Mouse (Mus musculus) testis, adult 2 months (tissue): Measurements from ENCODE around the gene Tet2. TPM values are rescaled to one million over a fixed set of nuclear protein-coding genes. Genes with fewer than 3 reads are reported as not detected.

Experiments used
- H3K27ac ChIP-seq: fragments of 200-500 bp; 2 replicates; pipeline ENCODE4 v1.5.1; 2012; ENCODE audit warnings: low read depth, low read length; ENCODE audit not compliant: control insufficient read depth, insufficient read depth
- H3K27me3 ChIP-seq: fragments of 200-500 bp; 2 replicates; pipeline ENCODE4 v1.6.1; 2012; ENCODE audit warnings: mild to moderate bottlenecking, low read length, moderate library complexity; ENCODE audit not compliant: control insufficient read depth, insufficient read depth
- H3K36me3 ChIP-seq: fragments of 200-500 bp; 2 replicates; pipeline ENCODE4 v1.6.1; 2012; ENCODE audit warnings: mild to moderate bottlenecking, low read length; ENCODE audit not compliant: control insufficient read depth, insufficient read depth
- H3K4me1 ChIP-seq: fragments of 200-500 bp; 2 replicates; pipeline ENCODE4 v1.6.1; 2012; ENCODE audit warnings: low read length; ENCODE audit not compliant: control insufficient read depth, insufficient read depth
- H3K4me3 ChIP-seq: fragments of 200-500 bp; 2 replicates; pipeline ENCODE4 v1.5.1; 2012; ENCODE audit warnings: low read depth, mild to moderate bottlenecking, low read length, moderate library complexity, mixed read lengths; ENCODE audit not compliant: control insufficient read depth
- CTCF ChIP-seq: fragments of 200-500 bp; IDR thresholded peaks from 2 replicates; pipeline ENCODE4 v1.5.1; 2012; ENCODE audit warnings: low read depth, mild to moderate bottlenecking, inconsistent platforms, low read length, moderate library complexity; ENCODE audit not compliant: control insufficient read depth, insufficient read depth, insufficient replicate concordance
- POLR2A ChIP-seq: fragments of 200-500 bp; IDR thresholded peaks from 2 replicates; pipeline ENCODE4 v1.6.1; 2012; ENCODE audit warnings: low read depth, mild to moderate bottlenecking, inconsistent platforms, low read length, moderate library complexity; ENCODE audit not compliant: control insufficient read depth
- polyA plus RNA-seq: library from polyadenylated mRNA; depleted of rRNA; stranded (reverse); fragments of >200 nt; gene quantifications from 2 replicates; pipeline ENCODE4 v1.2.3, GENCODE M21; 2012

The Tet2 gene
- polyA plus RNA-seq, 1 experiment = 1.5 TPM

- H3K36me3 ChIP-seq = no peaks in the 10 kb centered on the region
- no peak overlapping the region for H3K27ac ChIP-seq
- no peaks in the 10 kb centered on the region for H3K4me1 ChIP-seq
- TF ChIP-seq CTCF (no peak), POLR2A (no peak)
- no peaks in the 10 kb centered on the region for H3K27me3 ChIP-seq
- no peak overlapping the region for H3K4me3 ChIP-seq
Observed at GRCm38 (mm10) chr3:133515204-133515969, 29.6 kb downstream of the Tet2 start.

GRCm38 (mm10) chr3:133514290-133514689 lies 30.6 kb downstream of the Tet2 start:
- no peaks in the 10 kb centered on the region for H3K4me1 ChIP-seq
- H3K36me3 ChIP-seq = no peaks in the 10 kb centered on the region
- TF ChIP-seq POLR2A = no peak
- no peak for TF ChIP-seq CTCF
- H3K27ac ChIP-seq = no peak overlapping the region
- no peaks in the 10 kb centered on the region for H3K27me3 ChIP-seq
- H3K4me3 ChIP-seq = no peak overlapping the region

- Histone ChIP-seq H3K4me1 (no peaks in the 10 kb centered on the region), H3K36me3 (no peaks in the 10 kb centered on the region), H3K27me3 (no peaks in the 10 kb centered on the region), H3K27ac (no peak overlapping the region), H3K4me3 (no peak overlapping the region)
- no peak for TF ChIP-seq CTCF
- TF ChIP-seq POLR2A = no peak
Observed at GRCm38 (mm10) chr3:133513475-133513874, 31.5 kb downstream of the Tet2 start.

- no peaks in the 10 kb centered on the region for H3K27me3 ChIP-seq
- TF ChIP-seq POLR2A (no peak), CTCF (no peak)
- H3K4me3 ChIP-seq = no peak overlapping the region
- H3K27ac ChIP-seq = no peak overlapping the region
- H3K36me3 ChIP-seq = no peaks in the 10 kb centered on the region
- H3K4me1 ChIP-seq = no peaks in the 10 kb centered on the region
Observed at GRCm38 (mm10) chr3:133510368-133510767, 34.6 kb downstream of the Tet2 start.

GRCm38 (mm10) chr3:133509796-133510195 lies 35.1 kb downstream of the Tet2 start:
- H3K27ac ChIP-seq = no peak overlapping the region
- no peaks in the 10 kb centered on the region for H3K36me3 ChIP-seq
- H3K4me3 ChIP-seq = no peak overlapping the region
- H3K4me1 ChIP-seq = no peaks in the 10 kb centered on the region
- TF ChIP-seq POLR2A = no peak
- no peak for TF ChIP-seq CTCF
- H3K27me3 ChIP-seq = no peaks in the 10 kb centered on the region

- H3K27me3 ChIP-seq = no peaks in the 10 kb centered on the region
- H3K4me1 ChIP-seq = no peaks in the 10 kb centered on the region
- H3K36me3 ChIP-seq = no peaks in the 10 kb centered on the region
- TF ChIP-seq CTCF (no peak), POLR2A (no peak)
- H3K4me3 ChIP-seq = no peak overlapping the region
- no peak overlapping the region for H3K27ac ChIP-seq
Observed at GRCm38 (mm10) chr3:133508881-133509280, 36.1 kb downstream of the Tet2 start.

GRCm38 (mm10) chr3:133506289-133506954 lies 38.5 kb downstream of the Tet2 start:
- Histone ChIP-seq H3K4me3 (no peak overlapping the region), H3K27ac (no peak overlapping the region)
- TF ChIP-seq POLR2A (no peak), CTCF (no peak)

More at GRCm38 (mm10) chr3:133506289-133506954, 38.5 kb downstream of the Tet2 start:
- H3K27me3 ChIP-seq = no peaks in the 10 kb centered on the region
- H3K4me1 ChIP-seq = no peaks in the 10 kb centered on the region
- no peaks in the 10 kb centered on the region for H3K36me3 ChIP-seq
